Comparison of ENCODE assay signal across 14 mouse cellular contexts in genomic region chr5:24652780-24653179, GRCm38 (mm10). TPM values are rescaled to one million over a fixed set of nuclear protein-coding genes. Genes with fewer than 3 reads are reported as not detected.
DNase-seq lines count a peak whose midpoint lies in the region; ATAC-seq and TF ChIP-seq lines count a peak whose summit lies in the region.
"Had no signal": no experiment of that assay in that cellular context is flagged by ENCODE, and none has a peak within 500 bp of the region (broad histone marks: within the 10 kb centered on the region; RNA-seq: fewer than 3 reads in every experiment).

No protein-coding gene starts in this region.

- 0 out of 2 replicates have a peak, but pooled peaks have one; percentile 33 for ATAC-seq in embryonic facial prominence, embryonic 11.5 days (replicated peaks; ENCODE audit: insufficient number of reproducible peaks, low FRiP score, low TSS enrichment, low read depth)
- peak; percentile 57 for ATAC-seq in intestine, embryonic 15.5 days
- ATAC-seq in intestine, postnatal 0 days: no peak
- 0 out of 2 replicates have a peak, but pooled peaks have one; percentile 40 for ATAC-seq in midbrain, embryonic 13.5 days
- ATAC-seq in midbrain, postnatal 0 days (ENCODE audit: low FRiP score): no peak

- DNase-seq in embryonic facial prominence, embryonic 11.5 days (ENCODE audit: low spot score): no peak
- no peak for DNase-seq in embryonic facial prominence, embryonic 10.5 days (ENCODE audit: low spot score)
- no peak for DNase-seq in midbrain, postnatal 0 days (ENCODE audit: low spot score)
- DNase-seq in frontal cortex, adult 2 months (ENCODE audit: extremely low spot score in 1 of 2, low spot score in 1 of 2): no peak

- no peak overlapping the region for H3K27ac ChIP-seq in embryonic facial prominence, embryonic 11.5 days (replicated peaks; ENCODE audit: low read depth, low read length)
- H3K27ac ChIP-seq in embryonic facial prominence, embryonic 10.5 days (replicated peaks): no peak overlapping the region
- no peak overlapping the region for H3K27ac ChIP-seq in intestine, embryonic 15.5 days
- no peak overlapping the region for H3K27ac ChIP-seq in intestine, postnatal 0 days (ENCODE audit: low read depth, low read length)
- no peak overlapping the region for H3K27ac ChIP-seq in midbrain, embryonic 13.5 days
- H3K27ac ChIP-seq in midbrain, postnatal 0 days (ENCODE audit: low read depth, low read length): no peak overlapping the region
- H3K27ac ChIP-seq: forebrain, embryonic 15.5 days; hindbrain, embryonic 14.5 days; left cerebral cortex, adult 2 months; liver, embryonic 12.5 days had no signal

- H3K27me3 ChIP-seq in embryonic facial prominence, embryonic 11.5 days (ENCODE audit: control insufficient read depth, insufficient read depth, low read length): no peaks in the 10 kb centered on the region
- peaks cover 8% of the 10 kb centered on the region for H3K27me3 ChIP-seq in embryonic facial prominence, embryonic 10.5 days (replicated peaks; ENCODE audit: low read depth, poor library complexity, severe bottlenecking)
- no peaks in the 10 kb centered on the region for H3K27me3 ChIP-seq in intestine, embryonic 15.5 days (replicated peaks)
- peaks cover 5% of the 10 kb centered on the region; the same call in 1 of the 2 replicates for H3K27me3 ChIP-seq in intestine, postnatal 0 days (replicated peaks; ENCODE audit: control insufficient read depth, insufficient read depth, low read length)
- H3K27me3 ChIP-seq in midbrain, embryonic 13.5 days: peaks cover 6% of the 10 kb centered on the region; the same call in 1 of the 2 replicates
- no peaks in the 10 kb centered on the region for H3K27me3 ChIP-seq in midbrain, postnatal 0 days (ENCODE audit: insufficient read depth, low read length)
- H3K27me3 ChIP-seq: forebrain, embryonic 15.5 days had no signal

- WGBS in embryonic facial prominence, embryonic 11.5 days: 94% methylated on average over 5 of the region's 5 CpGs
- WGBS in embryonic facial prominence, embryonic 10.5 days: 92% methylated on average over 5 of the region's 5 CpGs
- WGBS in intestine, embryonic 15.5 days: 83% methylated on average over 5 of the region's 5 CpGs
- 71% methylated on average over 5 of the region's 5 CpGs for WGBS in intestine, postnatal 0 days
- 90% methylated on average over 5 of the region's 5 CpGs for WGBS in midbrain, embryonic 13.5 days
- WGBS in midbrain, postnatal 0 days: 96% methylated on average over 5 of the region's 5 CpGs

- no peaks in the 10 kb centered on the region for H3K4me1 ChIP-seq in embryonic facial prominence, embryonic 11.5 days (ENCODE audit: control insufficient read depth, insufficient read depth, low read length)
- H3K4me1 ChIP-seq in embryonic facial prominence, embryonic 10.5 days: peaks cover 9% of the 10 kb centered on the region; the same call in 1 of the 2 replicates
- 0 out of 2 replicates have a peak, but pooled peaks cover 4% of the 10 kb centered on the region for H3K4me1 ChIP-seq in intestine, embryonic 15.5 days (replicated peaks)
- H3K4me1 ChIP-seq in intestine, postnatal 0 days (replicated peaks; ENCODE audit: control insufficient read depth, insufficient read depth, low read length): no peaks in the 10 kb centered on the region
- 0 out of 2 replicates have a peak, but pooled peaks cover 3% of the 10 kb centered on the region for H3K4me1 ChIP-seq in midbrain, embryonic 13.5 days (replicated peaks)
- peaks cover 4% of the 10 kb centered on the region; the same call in 1 of the 2 replicates for H3K4me1 ChIP-seq in midbrain, postnatal 0 days (ENCODE audit: insufficient read depth, low read length)

- H3K9ac ChIP-seq in embryonic facial prominence, embryonic 11.5 days (replicated peaks; ENCODE audit: low read length): no peak overlapping the region
- no peak overlapping the region for H3K9ac ChIP-seq in intestine, embryonic 15.5 days
- no peak overlapping the region for H3K9ac ChIP-seq in intestine, postnatal 0 days (ENCODE audit: low read depth, low read length)
- H3K9ac ChIP-seq in midbrain, embryonic 13.5 days (replicated peaks): no peak overlapping the region
- no peak overlapping the region for H3K9ac ChIP-seq in midbrain, postnatal 0 days (replicated peaks; ENCODE audit: low read length, poor library complexity, severe bottlenecking)
- H3K9ac ChIP-seq: hindbrain, embryonic 14.5 days; liver, embryonic 12.5 days; lung, embryonic 14.5 days had no signal

- H3K4me3 ChIP-seq in embryonic facial prominence, embryonic 11.5 days (ENCODE audit: low read depth, low read length): no peak overlapping the region
- no peak overlapping the region for H3K4me3 ChIP-seq in embryonic facial prominence, embryonic 10.5 days
- H3K4me3 ChIP-seq in intestine, embryonic 15.5 days (replicated peaks): no peak overlapping the region
- no peak overlapping the region for H3K4me3 ChIP-seq in intestine, postnatal 0 days (ENCODE audit: low read depth, low read length)
- no peak overlapping the region for H3K4me3 ChIP-seq in midbrain, embryonic 13.5 days (replicated peaks)
- H3K4me3 ChIP-seq in midbrain, postnatal 0 days (ENCODE audit: low read depth, low read length): no peak overlapping the region
- H3K4me3 ChIP-seq: forebrain, embryonic 15.5 days; left cerebral cortex, adult 2 months; liver, embryonic 12.5 days had no signal

- H3K4me2 ChIP-seq in embryonic facial prominence, embryonic 11.5 days (ENCODE audit: low read depth, low read length): no peak overlapping the region
- no peak overlapping the region for H3K4me2 ChIP-seq in intestine, embryonic 15.5 days (replicated peaks)
- no peak overlapping the region for H3K4me2 ChIP-seq in intestine, postnatal 0 days (replicated peaks; ENCODE audit: low read depth)
- no peak overlapping the region for H3K4me2 ChIP-seq in midbrain, embryonic 13.5 days (replicated peaks)
- H3K4me2 ChIP-seq in midbrain, postnatal 0 days (ENCODE audit: low read depth, low read length, poor library complexity, severe bottlenecking): no peak overlapping the region
- H3K4me2 ChIP-seq: forebrain, embryonic 15.5 days; heart, embryonic 11.5 days; hindbrain, embryonic 14.5 days; liver, embryonic 12.5 days; lung, embryonic 14.5 days had no signal

- no peak for TF ChIP-seq CTCF in intestine, postnatal 0 days (IDR thresholded peaks at IDR 0.05; ENCODE audit: low read depth)
- no peak for TF ChIP-seq CTCF in midbrain, postnatal 0 days (IDR thresholded peaks at IDR 0.05)

- no peaks in the 10 kb centered on the region for H3K9me3 ChIP-seq in embryonic facial prominence, embryonic 11.5 days (replicated peaks; ENCODE audit: control insufficient read depth, low read length)
- no peaks in the 10 kb centered on the region for H3K9me3 ChIP-seq in embryonic facial prominence, embryonic 10.5 days
- no peaks in the 10 kb centered on the region for H3K9me3 ChIP-seq in intestine, embryonic 15.5 days
- no peaks in the 10 kb centered on the region for H3K9me3 ChIP-seq in intestine, postnatal 0 days (ENCODE audit: control insufficient read depth)
- H3K9me3 ChIP-seq in midbrain, embryonic 13.5 days: no peaks in the 10 kb centered on the region
- no peaks in the 10 kb centered on the region for H3K9me3 ChIP-seq in midbrain, postnatal 0 days (ENCODE audit: low read length)
- H3K9me3 ChIP-seq: forebrain, embryonic 15.5 days; liver, embryonic 12.5 days had no signal

- no peaks in the 10 kb centered on the region for H3K36me3 ChIP-seq in embryonic facial prominence, embryonic 11.5 days (replicated peaks; ENCODE audit: control insufficient read depth, insufficient read depth, low read depth, low read length)
- no peaks in the 10 kb centered on the region for H3K36me3 ChIP-seq in embryonic facial prominence, embryonic 10.5 days (replicated peaks)
- no peaks in the 10 kb centered on the region for H3K36me3 ChIP-seq in intestine, embryonic 15.5 days
- no peaks in the 10 kb centered on the region for H3K36me3 ChIP-seq in intestine, postnatal 0 days (ENCODE audit: control insufficient read depth, insufficient read depth)
- no peaks in the 10 kb centered on the region for H3K36me3 ChIP-seq in midbrain, embryonic 13.5 days
- H3K36me3 ChIP-seq in midbrain, postnatal 0 days (ENCODE audit: insufficient read depth, low read length): no peaks in the 10 kb centered on the region
- H3K36me3 ChIP-seq: forebrain, embryonic 15.5 days; liver, embryonic 12.5 days had no signal

RNA-seq across cellular contexts. Expression of gene Smarcd3, which starts 28.6 kb away (rescaled TPM):
- polyA plus RNA-seq in embryonic facial prominence, embryonic 11.5 days (2014; fragmentation: Nextera tagmentation; extraction: Ambion mirVana): 46.2 and 47.1 TPM in 2 replicates
- polyA plus RNA-seq in embryonic facial prominence, embryonic 10.5 days (2016; fragmentation: Nextera tagmentation; extraction: Ambion mirVana): 22.2 and 24.8 TPM in 2 replicates
- 15.5 and 18.4 TPM in 2 replicates for polyA plus RNA-seq in intestine, embryonic 15.5 days (2015; fragmentation: Nextera tagmentation; extraction: Ambion mirVana)
- 6.6 and 6.8 TPM in 2 replicates for polyA plus RNA-seq in intestine, postnatal 0 days (2015; fragmentation: Nextera tagmentation; extraction: Ambion mirVana)
- 119 and 127 TPM in 2 replicates for polyA plus RNA-seq in midbrain, embryonic 13.5 days (2015; fragmentation: Nextera tagmentation; extraction: Ambion mirVana)
- 279 and 347 TPM in 2 replicates for total RNA-seq in midbrain, postnatal 0 days (2014; rRNA removed)
- polyA plus RNA-seq in midbrain, postnatal 0 days (2015; fragmentation: Nextera tagmentation; extraction: Ambion mirVana): 187 and 189 TPM in 2 replicates
- polyA plus RNA-seq in frontal cortex, adult 2 months (2012; rRNA removed): 116 and 135 TPM in 2 replicates
- total RNA-seq: megakaryocyte-erythroid progenitor cell, adult 5-6 weeks had no signal

RNA-seq across cellular contexts. Expression of gene Nub1, which starts 32.6 kb away (rescaled TPM):
- polyA plus RNA-seq in embryonic facial prominence, embryonic 11.5 days (2014; fragmentation: Nextera tagmentation; extraction: Ambion mirVana): 37.3 and 38.6 TPM in 2 replicates
- 27.7 and 29.5 TPM in 2 replicates for polyA plus RNA-seq in embryonic facial prominence, embryonic 10.5 days (2016; fragmentation: Nextera tagmentation; extraction: Ambion mirVana)
- 26.8 and 29.0 TPM in 2 replicates for polyA plus RNA-seq in intestine, embryonic 15.5 days (2015; fragmentation: Nextera tagmentation; extraction: Ambion mirVana)
- polyA plus RNA-seq in intestine, postnatal 0 days (2015; fragmentation: Nextera tagmentation; extraction: Ambion mirVana): 18.0 and 19.4 TPM in 2 replicates
- polyA plus RNA-seq in midbrain, embryonic 13.5 days (2015; fragmentation: Nextera tagmentation; extraction: Ambion mirVana): 41.2 and 42.8 TPM in 2 replicates
- 44.9 and 45.3 TPM in 2 replicates for total RNA-seq in midbrain, postnatal 0 days (2014; rRNA removed)
- 45.1 and 45.9 TPM in 2 replicates for polyA plus RNA-seq in midbrain, postnatal 0 days (2015; fragmentation: Nextera tagmentation; extraction: Ambion mirVana)
- polyA plus RNA-seq in frontal cortex, adult 2 months (2012; rRNA removed): 79.9 and 80.0 TPM in 2 replicates

Comparison
In these comparisons a context has a peak if more than half of its experiments do, and no peak if none do; other contexts are left out.
1. ATAC-seq: peak in embryonic facial prominence, embryonic 11.5 days (single experiment), intestine, embryonic 15.5 days (single experiment) and midbrain, embryonic 13.5 days (single experiment); none in intestine, postnatal 0 days (single experiment) and midbrain, postnatal 0 days (single experiment).